Mouse (Mus musculus) limb, embryonic 15.5 days (tissue): ENCODE measurements around the gene Ankrd11. TPM values are rescaled to one million over a fixed set of nuclear protein-coding genes. Genes with fewer than 3 reads are reported as not detected.

Experiments
- ATAC-seq: fragments of 200-750 bp; cut with Nextera tagmentation; 2 replicates; pipeline ENCODE4 v1.8.0; 2017; ENCODE audit warnings: low read depth, moderate TSS enrichment; ENCODE audit not compliant: insufficient number of reproducible peaks, low FRiP score, low TSS enrichment
- H3K27ac ChIP-seq: fragments of 300-500 bp; sonication (generic); 2 replicates; pipeline ENCODE4 v1.5.1; 2015; ENCODE audit warnings: moderate library complexity, mild to moderate bottlenecking, inconsistent platforms
- H3K27me3 ChIP-seq: fragments of 300-500 bp; sonication (generic); 2 replicates; pipeline ENCODE4 v1.6.1; 2015; ENCODE audit warnings: inconsistent platforms
- H3K36me3 ChIP-seq: fragments of 300-500 bp; sonication (generic); 2 replicates; pipeline ENCODE4 v1.6.1; 2015; ENCODE audit warnings: inconsistent platforms
- H3K4me1 ChIP-seq: fragments of 300-500 bp; sonication (generic); 2 replicates; pipeline ENCODE4 v1.6.1; 2015; ENCODE audit warnings: inconsistent platforms
- H3K4me2 ChIP-seq: fragments of 300-500 bp; sonication (generic); 2 replicates; pipeline ENCODE4 v1.6.1; 2015; ENCODE audit warnings: mild to moderate bottlenecking, inconsistent platforms
- H3K4me3 ChIP-seq: fragments of 300-500 bp; sonication (generic); 2 replicates; pipeline ENCODE4 v1.5.1; 2015; ENCODE audit warnings: mild to moderate bottlenecking, inconsistent platforms
- H3K9ac ChIP-seq: fragments of 300-500 bp; sonication (generic); 2 replicates; pipeline ENCODE4 v1.6.1; 2015; ENCODE audit warnings: inconsistent platforms
- H3K9me3 ChIP-seq: fragments of 300-500 bp; sonication (generic); 2 replicates; pipeline ENCODE4 v1.6.1; 2016; ENCODE audit warnings: inconsistent platforms
- WGBS: fragments of 180-500 bp; shearing (Covaris S2); methylation state at CpG from one replicate; pipeline ENCODE4 v1.1.7; 2015; 5-methylcytosine and 5-hydroxymethylcytosine counted together
- polyA plus RNA-seq: library from polyadenylated mRNA; unstranded; fragments of >200 nt; fragmentation: Nextera tagmentation; extraction: Ambion mirVana; gene quantifications from 2 replicates; pipeline ENCODE4 v1.2.1, GENCODE M21; 2015

Gene Ankrd11
- 44.8 and 45.3 TPM in 2 replicates for polyA plus RNA-seq

DNA sequence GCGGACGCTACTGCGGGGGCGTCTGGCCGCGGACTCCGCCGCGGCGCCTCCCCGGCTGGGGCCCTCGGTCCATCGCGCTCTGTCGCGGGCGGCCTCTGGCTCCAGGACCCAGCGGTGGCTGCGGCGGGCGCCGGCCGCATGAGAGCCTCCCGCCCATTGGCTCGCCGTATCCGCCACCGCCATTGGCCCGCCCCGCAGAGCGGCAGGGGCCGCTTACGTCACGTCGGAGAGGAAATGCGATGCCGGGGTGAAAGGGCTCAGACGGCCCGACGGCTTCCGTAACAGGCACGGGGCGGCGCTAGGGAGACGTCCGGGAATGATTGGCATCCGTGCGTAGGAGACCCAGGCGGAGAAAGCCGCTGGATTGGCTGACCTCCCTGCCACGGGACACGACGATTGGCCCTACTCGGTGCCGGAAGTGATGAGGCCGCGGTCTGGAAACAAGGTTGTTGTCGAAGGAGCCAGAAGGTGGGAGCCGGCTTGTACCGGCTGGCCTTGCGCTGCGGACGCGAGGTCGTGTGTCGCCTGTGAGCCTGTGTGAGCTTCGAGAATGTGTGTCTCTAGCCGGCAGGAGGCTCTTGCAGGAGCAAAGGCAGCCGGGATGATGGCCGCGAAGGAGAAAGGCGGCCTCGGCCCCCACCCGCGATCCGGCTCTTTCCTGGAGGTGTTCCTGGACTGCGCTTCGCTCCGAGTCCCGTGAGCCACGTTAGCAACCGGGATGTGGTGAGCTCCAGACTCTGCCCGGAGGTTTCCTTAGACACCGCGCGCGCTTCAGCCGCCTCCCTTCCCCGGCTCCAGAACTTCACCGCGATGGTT lies at the start of gene Ankrd11:
TSS of gene Ankrd11 (minus strand) at position 120 of the 816 bp plus-strand sequence.
- Histone ChIP-seq H3K27me3 (no peaks in the 10 kb centered on the region), H3K4me3 (peak within 1 kb of the TSS; percentile 100), H3K4me2 (peak within 1 kb of the TSS; percentile 65), H3K27ac (peak within 1 kb of the TSS; percentile 99), H3K9ac (peak within 1 kb of the TSS; percentile 100), H3K9me3 (no peaks in the 10 kb centered on the region), H3K4me1 (peaks cover 29% of the 10 kb centered on the region), H3K36me3 (peaks cover 11% of the 10 kb centered on the region)
- WGBS, result under 1% methylated on average over 90 of the region's 91 CpGs
- peak; percentile 97 for ATAC-seq

DNA sequence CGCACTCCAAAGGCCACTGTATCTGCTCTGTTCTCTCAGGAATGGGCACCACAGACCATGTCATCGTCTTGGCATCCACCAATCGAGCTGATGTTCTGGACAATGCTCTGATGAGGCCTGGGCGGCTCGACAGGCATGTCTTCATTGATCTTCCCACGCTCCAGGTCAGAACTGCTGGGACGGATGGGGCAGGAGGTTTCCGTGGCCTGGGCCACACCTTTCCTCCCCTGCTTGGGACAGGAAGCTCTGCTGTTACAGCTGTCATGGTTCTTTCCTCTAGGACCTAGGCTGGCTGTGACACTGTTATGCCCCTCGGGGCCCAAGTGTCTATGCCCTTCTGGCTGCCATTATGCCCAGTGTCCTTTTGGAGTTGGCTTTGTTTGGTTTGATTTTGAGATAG lies 45.2 kb upstream of the Ankrd11 start:
- no peak overlapping the region for H3K27ac ChIP-seq
- no peaks in the 10 kb centered on the region for H3K4me1 ChIP-seq
- no peak overlapping the region for H3K4me2 ChIP-seq
- no peak for ATAC-seq
- no peaks in the 10 kb centered on the region for H3K9me3 ChIP-seq
- WGBS, result 84% methylated on average over 9 of the region's 9 CpGs
- peaks cover 99% of the 10 kb centered on the region for H3K36me3 ChIP-seq
- H3K4me3 ChIP-seq, result no peak overlapping the region
- H3K9ac ChIP-seq, result no peak overlapping the region
- H3K27me3 ChIP-seq, result no peaks in the 10 kb centered on the region

DNA sequence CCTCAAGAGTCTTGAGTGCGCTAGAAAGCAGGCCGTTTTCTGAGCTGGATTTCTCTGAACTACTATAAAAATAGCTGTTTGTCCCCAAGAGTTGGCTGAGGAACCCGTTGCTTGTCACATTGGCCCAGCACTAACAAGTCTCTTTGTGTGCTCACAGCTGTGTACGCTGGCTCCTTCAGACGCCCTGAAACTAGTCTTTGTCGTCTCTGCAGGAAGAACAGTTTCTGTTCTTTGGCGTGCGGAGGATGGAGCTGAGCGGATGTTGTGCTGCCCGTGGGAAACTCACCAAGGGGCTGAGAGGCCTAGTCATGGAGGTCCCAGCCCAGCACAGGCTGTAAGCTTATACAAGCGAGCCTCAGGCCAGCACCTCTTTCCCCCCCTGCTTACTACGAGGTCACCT lies 41.5 kb upstream of the Ankrd11 start:
- Histone ChIP-seq H3K9me3 (no peaks in the 10 kb centered on the region), H3K36me3 (peaks cover 96% of the 10 kb centered on the region), H3K4me1 (no peaks in the 10 kb centered on the region), H3K27me3 (no peaks in the 10 kb centered on the region), H3K27ac (no peak overlapping the region), H3K4me3 (no peak overlapping the region), H3K4me2 (no peak overlapping the region), H3K9ac (no peak overlapping the region)
- ATAC-seq, result no peak
- WGBS, result 91% methylated on average over 12 of the region's 12 CpGs

DNA sequence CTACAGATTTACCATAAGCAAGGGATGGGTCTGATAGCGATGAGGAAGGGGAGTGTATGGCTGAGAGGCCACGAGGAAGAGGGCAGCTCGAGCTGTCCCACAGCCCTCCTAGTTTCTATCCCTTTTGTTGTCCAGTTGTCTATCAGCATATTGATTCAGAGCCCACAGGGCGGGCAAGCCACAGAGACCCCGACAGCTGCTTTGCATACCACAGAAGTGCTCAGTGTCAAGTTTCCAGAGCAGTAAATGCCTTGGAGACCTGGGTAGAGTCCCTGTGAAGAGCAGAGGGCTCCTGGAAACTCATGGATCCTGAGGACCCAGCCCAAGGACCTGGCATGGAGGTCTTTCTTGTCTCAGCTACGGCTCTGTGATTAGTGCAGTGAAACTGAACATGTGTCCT lies 40.9 kb upstream of the Ankrd11 start:
- Histone ChIP-seq H3K4me2 (no peak overlapping the region), H3K9me3 (no peaks in the 10 kb centered on the region), H3K9ac (no peak overlapping the region), H3K27ac (no peak overlapping the region), H3K4me1 (no peaks in the 10 kb centered on the region), H3K27me3 (no peaks in the 10 kb centered on the region), H3K4me3 (no peak overlapping the region), H3K36me3 (peaks cover 96% of the 10 kb centered on the region)
- 78% methylated on average over 6 of the region's 6 CpGs for WGBS
- no peak for ATAC-seq

DNA sequence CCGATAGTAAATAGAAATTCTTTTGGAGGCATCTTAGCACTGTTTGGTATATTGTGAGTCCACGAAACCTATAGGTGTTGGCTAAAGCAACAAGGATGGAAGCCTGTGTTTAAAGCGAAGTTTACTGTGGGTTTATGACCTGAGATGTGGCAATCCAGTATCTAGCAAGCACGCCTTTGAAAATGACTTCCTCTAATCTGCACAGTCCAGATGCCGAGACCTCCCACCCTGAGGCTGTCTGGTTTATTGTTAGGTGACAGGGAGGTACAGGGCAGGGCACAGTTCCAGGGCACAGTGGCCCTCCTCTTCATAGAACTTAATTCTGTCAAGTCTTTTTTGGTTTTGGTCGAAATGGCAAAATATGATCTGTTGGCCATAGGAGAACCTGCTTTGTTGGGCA lies 35.1 kb upstream of the Ankrd11 start:
- Histone ChIP-seq H3K27me3 (no peaks in the 10 kb centered on the region), H3K36me3 (peaks cover 94% of the 10 kb centered on the region)
- no peak for ATAC-seq

DNA sequence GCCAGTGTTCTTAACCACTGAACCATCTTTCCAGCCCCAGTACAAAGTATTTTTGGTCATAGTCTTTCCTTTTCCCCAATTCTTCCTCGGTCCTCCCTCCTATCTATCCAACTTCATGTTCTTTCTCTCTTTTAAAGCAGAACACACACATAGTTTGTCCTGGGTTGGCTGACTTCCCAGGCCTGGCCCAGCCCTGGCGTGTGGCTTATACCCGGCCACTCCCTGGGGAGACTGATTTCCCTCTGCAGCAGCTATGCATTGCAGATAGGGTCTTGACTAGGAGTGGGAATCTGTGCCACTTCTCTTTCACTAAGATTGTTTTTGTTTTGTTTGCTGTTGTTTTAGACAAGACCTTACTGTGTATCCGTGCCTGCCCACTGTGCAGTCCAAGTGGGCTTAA lies 29.1 kb upstream of the Ankrd11 start:
- WGBS, result 69% methylated on average over 4 of the region's 4 CpGs
- H3K9ac ChIP-seq, result no peak overlapping the region
- ATAC-seq, result no peak
- H3K27me3 ChIP-seq, result no peaks in the 10 kb centered on the region
- H3K4me3 ChIP-seq, result no peak overlapping the region
- no peak overlapping the region for H3K4me2 ChIP-seq
- H3K9me3 ChIP-seq, result no peaks in the 10 kb centered on the region
- H3K36me3 ChIP-seq, result peaks cover 59% of the 10 kb centered on the region
- peaks cover 8% of the 10 kb centered on the region for H3K4me1 ChIP-seq
- no peak overlapping the region for H3K27ac ChIP-seq

More for the DNA sequence above, 35.1 kb upstream of the Ankrd11 start:
- Histone ChIP-seq H3K27ac (no peak overlapping the region), H3K9me3 (no peaks in the 10 kb centered on the region), H3K9ac (no peak overlapping the region), H3K4me2 (no peak overlapping the region), H3K4me3 (no peak overlapping the region), H3K4me1 (no peaks in the 10 kb centered on the region)
- WGBS, result 73% methylated on average over 6 of the region's 6 CpGs

DNA sequence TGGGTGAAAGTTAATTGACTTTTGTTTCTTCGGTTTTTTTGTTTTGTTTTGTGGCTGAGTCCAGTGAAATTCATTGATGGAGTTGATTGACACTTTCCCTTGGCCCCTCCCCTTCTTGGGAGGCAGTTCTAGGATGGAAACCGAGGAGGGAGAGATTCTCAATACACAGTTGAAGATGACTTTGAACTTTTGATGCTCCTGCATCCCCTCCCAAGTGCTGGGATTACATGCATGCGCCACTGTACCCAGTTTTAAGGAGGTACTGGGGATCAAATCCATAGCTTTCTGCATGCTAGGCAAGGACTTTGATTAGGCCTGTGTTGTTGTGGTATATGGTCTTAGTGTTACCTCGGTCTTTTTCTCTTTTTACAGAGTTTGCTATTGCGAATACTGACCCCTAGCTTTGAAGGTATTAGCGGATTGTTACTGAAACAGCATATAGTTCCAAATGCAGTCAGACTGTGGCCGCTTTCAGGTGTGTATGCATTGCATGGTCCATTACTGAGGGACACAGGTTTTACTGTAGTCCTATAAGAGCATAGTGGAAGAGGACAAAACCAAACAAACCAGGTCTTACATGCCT lies 24.1 kb upstream of the Ankrd11 start:
- H3K4me2 ChIP-seq, result peak overlapping the region; percentile 55
- 36% methylated on average over 7 of the region's 7 CpGs for WGBS
- no peaks in the 10 kb centered on the region for H3K27me3 ChIP-seq
- peak overlapping the region; percentile 95 for H3K4me3 ChIP-seq
- peaks cover 20% of the 10 kb centered on the region for H3K4me1 ChIP-seq
- H3K27ac ChIP-seq, result peak overlapping the region; percentile 94
- ATAC-seq, result no peak
- H3K9ac ChIP-seq, result peak overlapping the region; percentile 96
- peaks cover 19% of the 10 kb centered on the region for H3K36me3 ChIP-seq
- H3K9me3 ChIP-seq, result no peaks in the 10 kb centered on the region

DNA sequence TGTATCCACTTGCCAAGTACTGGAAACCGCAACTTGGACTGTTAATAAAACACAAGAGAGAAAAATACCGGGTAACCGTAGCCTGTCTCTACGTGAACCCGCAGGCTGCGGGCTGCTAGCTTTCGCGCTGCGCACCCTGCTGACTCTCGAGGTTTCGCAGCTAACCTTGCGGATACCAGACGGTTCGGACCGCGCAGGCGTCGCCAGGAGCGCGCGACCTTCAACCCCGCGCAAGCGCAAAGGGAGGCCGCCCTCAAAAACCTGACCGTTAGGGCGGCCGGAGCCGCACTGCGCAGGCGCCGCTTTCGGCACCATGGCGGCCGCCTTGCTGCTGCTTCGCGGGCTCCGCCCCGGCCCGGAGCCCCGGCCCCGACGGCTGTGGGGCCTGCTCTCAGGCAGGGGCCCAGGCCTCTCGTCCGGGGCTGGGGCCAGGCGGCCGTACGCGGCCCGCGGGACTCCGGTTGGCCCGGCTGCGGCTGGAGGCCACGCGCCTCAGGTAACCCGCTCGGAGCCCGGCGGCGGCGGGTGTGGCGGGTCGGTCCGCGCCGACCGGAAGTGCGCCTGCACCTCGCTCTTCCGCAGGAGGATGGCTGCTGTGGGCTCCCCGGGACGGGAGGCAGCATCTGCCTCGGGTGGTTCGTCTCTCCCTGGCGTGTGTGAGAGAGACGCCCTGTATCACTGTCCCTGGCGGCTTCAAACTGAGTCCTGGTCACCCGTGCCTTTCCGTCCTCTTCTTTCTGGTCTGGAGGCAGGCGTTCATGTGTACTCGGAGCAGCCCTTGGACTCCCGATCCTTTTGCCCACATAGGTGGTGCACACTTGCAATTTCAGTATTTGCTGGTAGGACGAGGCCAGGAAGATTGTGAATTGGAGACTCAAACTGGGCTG lies 23.4 kb upstream of the Ankrd11 start:
- ATAC-seq, result peak; percentile 93
- H3K36me3 ChIP-seq, result peaks cover 16% of the 10 kb centered on the region
- H3K4me1 ChIP-seq, result peaks cover 20% of the 10 kb centered on the region
- H3K4me2 ChIP-seq, result peak overlapping the region; percentile 55
- under 1% methylated on average over 82 of the region's 84 CpGs for WGBS
- no peaks in the 10 kb centered on the region for H3K27me3 ChIP-seq
- H3K4me3 ChIP-seq, result peak overlapping the region; percentile 95
- H3K9ac ChIP-seq, result peak overlapping the region; percentile 96
- no peaks in the 10 kb centered on the region for H3K9me3 ChIP-seq
- H3K27ac ChIP-seq, result peak overlapping the region; percentile 94

DNA sequence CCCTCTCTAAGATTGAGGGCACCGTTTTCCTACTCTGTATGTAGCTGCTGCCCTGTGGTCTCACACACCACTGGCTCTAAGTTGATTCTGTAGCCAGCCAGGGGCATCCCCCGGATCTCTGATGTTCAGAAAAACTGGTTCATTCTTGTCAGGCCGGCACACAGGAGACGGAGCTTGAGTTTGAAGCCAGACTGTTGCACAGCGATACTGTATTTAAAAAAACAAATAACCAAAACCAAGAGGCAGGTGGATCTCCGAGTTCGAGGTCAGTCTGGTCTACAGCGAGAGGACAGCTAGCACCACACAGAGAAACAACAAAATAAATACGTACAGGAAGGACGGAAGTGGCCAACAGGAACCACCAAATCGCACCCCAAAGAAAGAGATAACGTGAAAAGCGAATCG lies 22.7 kb upstream of the Ankrd11 start:
- no peak for ATAC-seq
- Histone ChIP-seq H3K36me3 (peaks cover 16% of the 10 kb centered on the region), H3K27ac (peak overlapping the region; percentile 94), H3K4me2 (peak overlapping the region; percentile 53), H3K9me3 (no peaks in the 10 kb centered on the region), H3K4me1 (peaks cover 20% of the 10 kb centered on the region), H3K27me3 (no peaks in the 10 kb centered on the region), H3K4me3 (peak overlapping the region; percentile 95), H3K9ac (peak overlapping the region; percentile 48)
- WGBS, result 1% methylated on average over 14 of the region's 14 CpGs

DNA sequence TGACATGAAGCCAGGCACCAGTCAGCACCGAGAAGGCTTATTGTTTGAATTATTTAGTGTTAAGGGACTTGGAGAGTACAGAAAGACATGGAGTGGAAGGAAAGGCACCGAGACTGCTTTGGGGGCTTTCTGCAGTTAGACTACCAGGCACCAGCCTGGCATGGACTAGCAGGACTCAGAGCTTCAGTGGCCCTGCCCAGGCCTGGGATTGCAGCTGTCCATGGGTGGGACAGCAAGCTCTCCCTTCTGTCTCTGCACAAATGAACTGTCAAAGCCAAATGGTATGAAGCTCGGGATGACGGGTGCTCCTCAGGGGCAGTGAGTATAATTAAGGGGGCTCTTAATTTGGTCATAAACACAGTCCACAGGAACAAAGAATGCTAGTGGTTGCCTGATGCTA lies 22.0 kb upstream of the Ankrd11 start:
- no peak overlapping the region for H3K27ac ChIP-seq
- WGBS, result 59% methylated on average over 4 of the region's 4 CpGs
- no peak overlapping the region for H3K9ac ChIP-seq
- H3K4me3 ChIP-seq, result peak overlapping the region; percentile 95; the same call in 1 of the 2 replicates
- no peaks in the 10 kb centered on the region for H3K27me3 ChIP-seq
- no peaks in the 10 kb centered on the region for H3K9me3 ChIP-seq
- H3K36me3 ChIP-seq, result peaks cover 16% of the 10 kb centered on the region
- peaks cover 20% of the 10 kb centered on the region for H3K4me1 ChIP-seq
- peak overlapping the region; percentile 53; the same call in 1 of the 2 replicates for H3K4me2 ChIP-seq
- no peak for ATAC-seq

DNA sequence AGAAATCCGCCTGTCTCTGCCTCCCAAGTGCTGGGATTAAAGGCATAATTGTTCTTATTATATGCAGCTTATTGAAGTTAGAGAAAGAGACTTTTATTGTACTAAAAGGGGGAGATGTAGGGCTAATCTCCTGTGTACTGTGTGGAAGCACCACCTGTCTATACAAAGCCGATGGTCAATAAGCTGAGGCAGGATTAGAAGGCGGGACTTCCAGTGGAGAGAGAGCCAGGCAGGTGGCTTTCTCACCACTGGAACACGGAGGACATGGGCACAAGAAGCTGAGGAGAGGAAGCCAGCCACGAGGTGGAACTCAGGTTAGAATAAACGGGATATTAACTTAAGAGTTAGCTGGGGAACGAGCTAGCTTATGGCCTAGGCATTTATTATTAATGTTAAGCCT lies 20.6 kb upstream of the Ankrd11 start, which contains the start of gene Spg7:
TSS of gene Spg7 (plus strand) at position 222 of the 400 bp plus-strand sequence.
- Histone ChIP-seq H3K27me3 (no peaks in the 10 kb centered on the region), H3K4me1 (peaks cover 20% of the 10 kb centered on the region), H3K36me3 (peaks cover 10% of the 10 kb centered on the region; the same call in 1 of the 2 replicates), H3K9ac (no peak within 1 kb of the TSS), H3K27ac (no peak within 1 kb of the TSS), H3K4me2 (no peak within 1 kb of the TSS), H3K9me3 (no peaks in the 10 kb centered on the region), H3K4me3 (no peak within 1 kb of the TSS)
- 71% methylated on average over 7 of the region's 7 CpGs for WGBS
- ATAC-seq, result no peak
